Mouse (Mus musculus): ENCODE data around the gene Ppm1l.

- TF ChIP-seq CTCF (IDR thresholded peaks at IDR 0.05; ENCODE audit: extremely low read depth, insufficient read depth, insufficient read length, insufficient replicate concordance): no peak
- no peak for TF ChIP-seq POLR2A (IDR thresholded peaks at IDR 0.05; ENCODE audit: low read depth, low read length)
These were observed 23.8 kb downstream of the Ppm1l start for GRCm38 (mm10) chr3:69340486-69340885.

Data from spleen, adult 2 months (tissue).